Mouse (Mus musculus) layer of hippocampus, adult 2 months (tissue): Measurements from ENCODE around the gene H2al1a. TPM values are rescaled to one million over a fixed set of nuclear protein-coding genes. Genes with fewer than 3 reads are reported as not detected.
"Not testable (repeated sequence)": the region's sequence is repeated elsewhere in the genome, so short reads cannot be mapped to it uniquely, and the experiment has no call there.

Experiments
- DNase-seq, 2 experiments: peaks; one replicate each; pipeline ENCODE4 v3.0.0; 2022; ENCODE audit warnings: low spot score in 2 of 2
- H3K27ac ChIP-seq: fragments of 200-600 bp; 2 replicates; pipeline ENCODE4 v1.8.1; 2022
- H3K4me3 ChIP-seq: fragments of 200-600 bp; 2 replicates; pipeline ENCODE4 v1.8.1; 2022; ENCODE audit warnings: mild to moderate bottlenecking
- CTCF ChIP-seq: fragments of 200-600 bp; conservative IDR thresholded peaks from 2 replicates; pipeline ENCODE4 v1.8.1; 2022; ENCODE audit warnings: antibody characterized with exemption, mild to moderate bottlenecking, moderate library complexity
- long read RNA-seq, 2 experiments: library from polyadenylated mRNA; stranded (forward); transcript quantifications; one replicate each; pipeline ENCODE4 v2.0.0; 2021; ENCODE audit warnings: borderline mapping rate in 2 of 2
- total RNA-seq, 2 experiments: library from RNA; stranded (reverse); gene quantifications; 2 replicates each; pipeline ENCODE4 v1.2.3; 2021

H2al1a gene
- not detected for total RNA-seq
- long read RNA-seq, experiment 1 = 0 reads
- long read RNA-seq, experiment 2 = 0 reads

DNA sequence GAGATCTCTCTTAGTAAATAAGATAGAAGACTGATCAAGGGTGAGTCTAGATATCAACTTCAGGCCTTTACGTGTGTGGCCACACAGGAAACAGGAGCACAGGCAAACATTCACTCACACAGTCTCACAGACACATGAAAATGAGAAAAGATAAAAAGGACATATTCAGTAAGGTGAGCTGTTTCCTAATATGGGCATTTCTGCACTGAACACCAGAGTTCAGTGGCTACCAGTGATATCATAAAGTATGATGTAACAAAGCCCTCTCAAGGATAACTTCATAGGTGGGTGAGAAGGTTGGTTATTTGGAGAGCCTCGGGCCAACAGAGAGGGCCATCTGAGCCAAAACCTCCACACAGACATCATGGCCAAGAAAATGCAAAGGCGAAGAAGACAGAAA lies at the start of gene H2al1a:
Gene H2al1a (plus strand): TSS at position 301 of the 400 bp plus-strand sequence.
- H3K4me3 ChIP-seq, DNase-seq, H3K27ac ChIP-seq: not testable (repeated sequence)

- Histone ChIP-seq H3K4me3 (no peak overlapping the region), H3K27ac (no peak overlapping the region)
- no peak for TF ChIP-seq CTCF
- no peak for DNase-seq
Observed at GRCm38 (mm10) chrX:11250155-11250554, 48.9 kb upstream of the H2al1a start.

GRCm38 (mm10) chrX:11254062-11254461 lies 45.0 kb upstream of the H2al1a start:
- DNase-seq = peak; percentile 40 to 66
- H3K27ac ChIP-seq = no peak overlapping the region
- H3K4me3 ChIP-seq = no peak overlapping the region
- no peak for TF ChIP-seq CTCF

DNA sequence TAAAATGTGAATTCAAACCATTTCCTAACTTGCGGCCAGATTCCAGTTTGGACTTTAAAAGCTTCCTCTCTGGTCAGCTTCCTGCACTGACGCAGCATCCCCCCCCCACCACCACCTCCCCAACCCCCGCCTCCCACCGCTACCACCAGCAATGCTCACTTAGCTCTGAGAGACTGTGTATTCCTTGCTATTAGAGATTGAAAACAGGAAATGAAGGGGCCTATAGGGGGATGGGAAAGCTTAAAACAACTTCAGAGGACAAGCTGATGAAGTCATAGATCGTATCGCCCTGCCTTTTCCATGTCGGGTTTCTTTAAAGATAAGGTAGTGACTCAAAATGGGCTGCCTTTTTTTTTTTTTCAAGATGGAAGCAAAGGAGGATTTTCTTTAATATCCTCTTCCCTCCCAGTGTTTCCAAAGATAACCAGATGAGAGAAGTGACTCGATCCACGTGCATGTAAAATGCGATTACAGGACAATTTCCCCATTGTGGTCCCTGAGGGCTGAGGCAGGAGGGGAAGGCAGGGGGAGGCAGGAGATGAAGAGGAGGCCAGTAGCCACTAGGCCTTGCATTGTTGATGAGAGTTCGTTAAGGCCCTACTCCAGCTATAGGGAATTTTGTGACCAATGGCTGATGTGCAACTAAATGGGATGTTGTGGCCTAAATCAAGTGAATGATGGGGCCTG lies 44.4 kb upstream of the H2al1a start:
- no peak for DNase-seq
- TF ChIP-seq CTCF = no peak
- Histone ChIP-seq H3K4me3 (no peak overlapping the region), H3K27ac (no peak overlapping the region)

DNA sequence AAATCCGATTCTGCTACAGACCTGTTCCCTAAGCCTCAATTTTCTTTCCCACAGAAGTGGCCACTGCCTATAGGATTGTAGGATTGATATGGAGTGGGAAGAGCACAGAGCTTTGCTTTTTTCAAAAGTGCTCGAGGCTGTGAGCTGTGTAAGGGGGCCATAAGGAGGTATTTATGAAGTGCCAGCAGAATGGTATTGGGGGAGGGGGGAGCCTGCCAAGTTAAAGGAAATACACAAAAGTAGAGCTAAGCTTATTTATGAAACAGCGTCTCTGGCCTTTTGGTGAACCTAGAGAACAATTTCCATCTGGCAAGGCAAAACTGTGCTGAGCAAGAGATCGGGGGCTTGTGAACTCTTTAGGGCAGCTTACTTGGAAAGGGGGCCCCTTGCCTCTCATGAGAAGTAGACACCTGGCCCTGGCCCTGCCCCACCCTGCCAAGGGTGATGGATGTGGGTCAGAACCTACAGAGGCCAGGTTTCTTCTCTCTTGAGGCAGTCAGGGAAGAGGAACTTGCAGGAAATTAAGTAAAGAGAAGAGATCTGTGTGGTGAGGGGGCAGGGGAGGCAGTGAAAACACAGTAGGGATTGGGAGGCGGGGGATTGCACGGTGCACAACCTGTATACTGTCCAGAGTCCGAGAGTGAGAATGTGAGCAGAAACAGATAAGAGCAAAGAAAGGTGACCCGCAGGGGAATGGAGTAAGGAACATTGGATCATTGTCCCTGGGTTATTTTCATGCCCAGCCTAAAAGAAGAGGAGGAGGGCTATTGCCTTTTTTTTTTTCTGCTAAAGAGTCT lies 43.3 kb upstream of the H2al1a start:
- no peak for TF ChIP-seq CTCF
- H3K27ac ChIP-seq = no peak overlapping the region
- DNase-seq = no peak
- no peak overlapping the region for H3K4me3 ChIP-seq

DNA sequence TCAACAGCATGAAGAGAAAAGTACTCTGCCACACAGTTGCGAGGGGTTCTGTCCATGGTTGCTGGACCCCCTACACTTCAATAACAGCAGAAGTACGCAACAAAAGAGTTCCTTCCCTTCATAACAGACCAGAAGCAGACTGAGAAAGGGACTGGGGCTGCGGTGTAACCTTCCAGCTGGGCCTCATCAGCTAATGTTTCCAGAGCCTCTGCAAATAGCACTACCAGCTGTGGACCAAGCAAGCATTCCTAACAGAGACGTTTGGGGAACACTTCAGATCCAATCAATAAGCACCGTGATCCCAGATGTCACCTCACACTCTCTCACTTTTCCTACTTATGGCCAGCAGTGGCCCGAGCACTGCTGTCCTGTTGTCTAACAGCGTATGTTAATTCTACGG lies 34.1 kb upstream of the H2al1a start:
- no peak overlapping the region for H3K4me3 ChIP-seq
- no peak for DNase-seq
- no peak for TF ChIP-seq CTCF
- H3K27ac ChIP-seq = no peak overlapping the region

DNA sequence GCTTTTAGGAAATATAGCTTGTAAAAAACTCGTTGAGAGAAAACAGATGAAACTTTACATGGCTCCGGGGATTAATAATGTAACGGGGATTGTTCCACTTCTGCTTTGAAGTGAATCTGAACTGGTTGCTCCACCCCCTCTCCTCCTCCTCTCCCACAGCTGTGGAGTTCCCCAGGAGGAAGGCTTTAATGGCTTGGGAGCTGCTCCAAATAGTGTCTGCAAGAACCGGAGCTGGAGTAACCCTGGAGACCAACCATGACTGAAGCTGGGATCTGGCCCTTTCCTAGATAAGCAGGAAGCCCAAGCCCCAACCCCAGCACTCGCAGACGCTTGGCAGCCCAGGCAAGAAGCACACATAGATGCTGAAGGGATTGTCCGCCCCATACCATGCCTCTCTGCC lies 31.3 kb upstream of the H2al1a start:
- no peak for TF ChIP-seq CTCF
- DNase-seq = peak in 1 of 2 experiments; percentile 5

GRCm38 (mm10) chrX:11269074-11269473 lies 30.0 kb upstream of the H2al1a start:
- peak; percentile 25 to 30 for DNase-seq
- no peak for TF ChIP-seq CTCF
- no peak overlapping the region for H3K27ac ChIP-seq
- no peak overlapping the region for H3K4me3 ChIP-seq

More for the DNA sequence above, 31.3 kb upstream of the H2al1a start:
- H3K4me3 ChIP-seq = no peak overlapping the region
- H3K27ac ChIP-seq = no peak overlapping the region

DNA sequence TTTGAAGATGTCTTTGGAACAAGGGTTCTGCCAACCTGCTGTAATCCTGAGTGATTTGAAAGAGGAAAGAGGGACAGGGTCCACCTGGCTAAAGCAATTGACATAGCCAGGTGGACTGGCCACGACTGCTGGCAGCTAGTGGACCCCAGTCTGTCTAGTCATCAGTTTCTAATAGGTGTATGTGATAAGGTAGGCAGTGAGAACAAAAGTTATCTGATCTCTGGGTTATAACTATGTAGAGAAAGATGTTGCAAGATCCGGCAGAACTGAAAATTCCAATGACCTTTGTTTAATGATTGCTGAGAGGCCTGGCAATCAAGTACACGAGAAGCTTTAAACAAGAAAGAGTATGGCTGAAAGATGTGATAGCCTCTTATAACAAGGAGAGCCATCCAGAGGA lies 25.9 kb upstream of the H2al1a start:
- no peak overlapping the region for H3K27ac ChIP-seq
- no peak overlapping the region for H3K4me3 ChIP-seq
- no peak for TF ChIP-seq CTCF
- DNase-seq = no peak

GRCm38 (mm10) chrX:11277083-11277482 lies 22.0 kb upstream of the H2al1a start:
- TF ChIP-seq CTCF = no peak
- Histone ChIP-seq H3K27ac (no peak overlapping the region), H3K4me3 (no peak overlapping the region)
- DNase-seq = no peak

GRCm38 (mm10) chrX:11280741-11281140 lies 18.3 kb upstream of the H2al1a start:
- no peak overlapping the region for H3K27ac ChIP-seq
- H3K4me3 ChIP-seq = no peak overlapping the region
- DNase-seq = no peak
- TF ChIP-seq CTCF = no peak

DNA sequence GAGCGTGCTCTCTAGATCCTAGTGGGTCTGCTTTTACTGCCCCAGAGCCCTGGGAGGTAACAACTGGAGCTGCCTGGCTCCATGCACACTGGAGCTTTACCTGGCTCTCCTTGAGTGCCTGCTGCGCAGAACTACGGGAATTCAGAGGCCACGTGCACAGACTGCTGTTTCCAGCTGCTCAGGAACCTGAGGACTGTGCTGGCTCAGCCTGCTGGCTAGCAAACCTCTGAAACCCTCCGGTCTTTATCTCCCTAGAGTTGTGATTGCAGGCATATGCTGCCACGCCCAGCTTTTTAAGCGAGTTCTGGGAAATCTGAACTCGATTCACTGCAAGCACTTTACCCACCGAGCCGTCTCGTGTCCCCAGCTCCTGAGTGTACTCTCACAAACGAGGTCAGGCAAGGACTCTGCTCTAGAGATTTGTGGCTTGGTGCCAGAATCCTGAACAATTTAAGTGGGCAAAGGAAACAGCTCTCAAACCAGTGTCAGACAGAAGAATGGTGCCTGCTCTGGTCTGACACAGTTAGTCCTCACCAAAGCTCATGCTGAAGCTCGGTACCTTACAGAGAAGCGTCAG lies 10.7 kb upstream of the H2al1a start:
- Histone ChIP-seq H3K4me3 (no peak overlapping the region), H3K27ac (no peak overlapping the region)
- TF ChIP-seq CTCF = no peak
- no peak for DNase-seq

DNA sequence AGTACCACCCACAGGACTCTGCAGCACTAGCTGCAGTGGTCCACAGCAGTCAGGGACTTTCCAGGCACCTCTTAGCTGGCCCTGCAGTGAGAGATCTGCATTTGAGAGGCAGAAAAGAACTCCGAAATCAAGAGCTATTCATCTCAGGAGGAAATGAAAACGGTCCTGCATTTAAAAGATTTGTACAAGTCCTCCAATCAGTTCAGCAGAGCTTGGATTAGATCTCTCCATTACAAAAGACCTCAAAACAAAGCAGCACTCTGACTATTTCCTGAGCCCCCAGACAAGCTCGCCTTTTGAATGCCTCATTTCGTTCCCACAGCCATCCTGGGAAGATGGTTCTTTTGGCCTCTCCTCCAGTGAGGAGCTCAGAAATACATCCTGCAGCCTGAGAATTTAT lies 9.8 kb upstream of the H2al1a start:
- no peak overlapping the region for H3K4me3 ChIP-seq
- DNase-seq = no peak
- TF ChIP-seq CTCF = no peak
- no peak overlapping the region for H3K27ac ChIP-seq

- DNase-seq = not testable (repeated sequence)
Observed at GRCm38 (mm10) chrX:11302132-11302531, 3.1 kb downstream of the H2al1a start, which contains the start of gene H2al1b. TSS of gene H2al1b (plus strand) at chrX:11302432.

GRCm38 (mm10) chrX:11305355-11305754 lies 6.3 kb downstream of the H2al1a start, which contains the start of gene H2al1c:
TSS of gene H2al1c (plus strand) at chrX:11305655.
- not testable (repeated sequence) for H3K27ac ChIP-seq, DNase-seq, H3K4me3 ChIP-seq

More at GRCm38 (mm10) chrX:11302132-11302531, 3.1 kb downstream of the H2al1a start, which contains the start of gene H2al1b:
- H3K27ac ChIP-seq, H3K4me3 ChIP-seq: not testable (repeated sequence)

- H3K27ac ChIP-seq, DNase-seq, H3K4me3 ChIP-seq: not testable (repeated sequence)
Observed at GRCm38 (mm10) chrX:11308524-11308923, 9.5 kb downstream of the H2al1a start, which contains the start of gene H2al1d. TSS of gene H2al1d (plus strand) at chrX:11308824.

- H3K4me3 ChIP-seq, DNase-seq: not testable (repeated sequence)
Observed at GRCm38 (mm10) chrX:11311634-11312033, 12.6 kb downstream of the H2al1a start, which contains the start of gene H2al1e. TSS of gene H2al1e (plus strand) at chrX:11311934.

DNA sequence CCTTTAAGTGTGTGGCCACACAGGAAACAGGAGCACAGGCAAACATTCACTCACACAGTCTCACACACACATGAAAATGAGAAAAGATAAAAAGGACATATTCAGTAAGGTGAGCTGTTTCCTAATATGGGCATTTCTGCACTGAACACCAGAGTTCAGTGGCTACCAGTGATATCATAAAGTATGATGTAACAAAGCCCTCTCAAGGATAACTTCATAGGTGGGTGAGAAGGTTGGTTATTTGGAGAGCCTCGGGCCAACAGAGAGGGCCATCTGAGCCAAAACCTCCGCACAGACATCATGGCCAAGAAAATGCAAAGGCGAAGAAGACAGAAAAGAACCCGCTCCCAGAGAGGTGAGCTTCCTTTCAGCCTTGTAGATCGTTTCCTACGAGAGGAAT lies 15.8 kb downstream of the H2al1a start, which contains the start of gene H2al1f:
Gene H2al1f (plus strand): TSS at position 301 of the 400 bp plus-strand sequence.
- DNase-seq, H3K4me3 ChIP-seq, H3K27ac ChIP-seq: not testable (repeated sequence)

More at GRCm38 (mm10) chrX:11311634-11312033, 12.6 kb downstream of the H2al1a start, which contains the start of gene H2al1e:
- not testable (repeated sequence) for H3K27ac ChIP-seq
